Mouse (Mus musculus) skeletal muscle tissue, postnatal 0 days (tissue): ENCODE measurements around the gene Gm3512. TPM values are rescaled to one million over a fixed set of nuclear protein-coding genes. Genes with fewer than 3 reads are reported as not detected.

Source experiments
- polyA plus RNA-seq: library from polyadenylated mRNA; unstranded; fragments of >200 nt; fragmentation: Nextera tagmentation; extraction: Ambion mirVana; gene quantifications from 2 replicates; pipeline ENCODE4 v1.2.1, GENCODE M21; 2015

Gm3512 gene
- 1.5 and 1.6 TPM in 2 replicates for polyA plus RNA-seq

GRCm38 (mm10) chr14:7174483-7174971 is at the start of gene Gm3512:
Gm3512 (minus strand) TSS chr14:7174533.

GRCm38 (mm10) chr14:7194440-7194839 is 20.1 kb upstream of the Gm3512 start, which contains the start of gene Gm16434:
Gm16434 (minus strand) TSS chr14:7194540.

GRCm38 (mm10) chr14:7125312-7125711 is 49.0 kb downstream of the Gm3512 start, which contains the start of gene Gm6676:
Gm6676 (minus strand) TSS chr14:7125412.

Other genes starting within 250 kb of the Gm3512 start
- gene Gm6356, start 200.7 kb downstream of the Gm3512 start, polyA plus RNA-seq = not detected in 2 replicates
- 0.19 and 0.24 TPM in 2 replicates for gene Gm10406, start 147.1 kb downstream of the Gm3512 start, polyA plus RNA-seq
- gene Gm3685, start 129.6 kb downstream of the Gm3512 start, polyA plus RNA-seq = not detected in 2 replicates
- gene Gm3696, start 73.9 kb downstream of the Gm3512 start, polyA plus RNA-seq = 1.1 and 1.2 TPM in 2 replicates
- not detected in 2 replicates for gene Gm6676, start 49.1 kb downstream of the Gm3512 start, polyA plus RNA-seq
- not detected in 2 replicates for gene Gm16434, start 20.0 kb upstream of the Gm3512 start, polyA plus RNA-seq
- gene Gm3727, start 90.2 kb upstream of the Gm3512 start, polyA plus RNA-seq = not detected in 2 replicates
- gene Gm3739, start 140.5 kb upstream of the Gm3512 start, polyA plus RNA-seq = 0.09 TPM in 1 of 2 replicates, not detected in the other
- not detected in 2 replicates for gene Gm5797, start 157.9 kb upstream of the Gm3512 start, polyA plus RNA-seq
- gene Gm8374, start 190.6 kb upstream of the Gm3512 start, polyA plus RNA-seq = not detected in 2 replicates